Mouse (Mus musculus): ENCODE data around the gene Mtmr14.

Gene Mtmr14

DNA sequence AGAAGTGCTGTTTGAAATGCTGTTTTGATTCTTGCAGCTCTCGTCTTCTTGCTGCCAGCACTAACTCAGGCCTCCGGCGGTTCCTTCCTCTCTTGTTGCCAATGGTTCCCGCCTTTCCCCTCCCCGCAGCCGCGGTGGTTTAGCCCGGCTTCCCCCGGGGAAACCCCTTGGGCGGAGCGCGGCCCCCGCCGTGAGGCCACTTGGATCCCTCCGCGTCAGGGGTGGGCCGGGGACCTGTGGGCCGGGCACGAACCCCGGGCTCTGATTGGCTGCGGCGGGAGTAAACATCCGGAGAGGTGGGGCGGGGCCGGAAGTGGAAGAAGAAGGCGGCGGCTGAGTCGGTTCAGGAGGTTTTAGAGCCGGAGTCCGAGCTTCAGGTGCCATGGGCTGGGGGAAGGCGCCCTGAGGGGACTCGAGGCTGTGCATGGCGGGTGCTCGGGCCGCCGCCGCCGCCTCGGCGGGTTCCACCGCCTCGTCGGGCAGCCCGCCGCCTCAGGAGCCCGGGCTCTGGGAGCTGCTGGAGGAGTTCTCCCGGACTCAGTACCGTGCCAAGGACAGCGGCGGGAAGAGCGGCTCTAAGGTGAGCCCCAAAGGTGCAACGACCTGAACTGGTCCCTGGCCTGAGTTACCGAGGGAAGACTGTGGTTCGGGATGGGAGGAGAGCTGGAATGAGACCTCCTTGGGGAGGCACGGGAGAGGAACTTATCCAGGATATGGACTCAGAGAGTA lies at the start of gene Mtmr14:
TSS of gene Mtmr14 (plus strand) at position 302 of the 729 bp plus-strand sequence.
- peak; percentile 99 for DNase-seq

DNA sequence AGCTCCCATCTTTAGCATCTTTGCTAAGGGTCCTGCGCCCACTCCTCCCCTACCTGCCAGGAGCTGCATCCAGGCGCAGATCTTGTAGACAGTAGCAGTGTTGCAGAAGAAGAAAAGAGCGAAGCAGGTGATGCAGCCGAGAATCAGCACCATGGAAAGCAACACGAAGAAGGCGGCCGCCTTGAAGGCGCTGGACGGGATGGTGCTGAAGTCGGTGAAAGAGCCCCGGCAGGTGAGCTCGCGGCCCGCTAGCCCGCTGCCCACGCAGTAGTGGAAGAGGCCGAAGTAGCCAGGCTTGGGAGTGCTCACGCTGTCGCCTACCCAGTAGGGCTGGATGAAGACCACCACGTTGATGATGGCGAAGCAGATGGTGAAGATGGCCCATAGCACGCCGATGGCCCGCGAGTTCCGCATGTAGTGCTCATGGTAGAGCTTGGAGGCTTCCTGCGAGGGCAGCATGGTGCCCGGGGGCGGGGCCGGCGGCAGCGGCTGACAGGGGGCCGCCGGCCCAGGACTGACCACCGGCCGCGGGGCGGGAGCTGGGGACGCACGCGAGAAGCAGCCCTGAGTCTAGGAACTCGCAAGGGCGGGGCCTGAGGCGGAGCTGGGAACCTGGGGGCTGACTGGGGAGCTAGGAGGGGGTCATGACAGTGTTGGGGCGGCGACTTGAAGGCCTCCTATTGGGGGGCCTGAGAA lies 43.7 kb upstream of the Mtmr14 start:
- DNase-seq, result peak; percentile 28

- peak; percentile 27 for DNase-seq
Observed at GRCm38 (mm10) chr6:113194517-113194840, 43.2 kb upstream of the Mtmr14 start.

- peak; percentile 73 for DNase-seq
Observed at GRCm38 (mm10) chr6:113194841-113195595, 42.6 kb upstream of the Mtmr14 start, which contains the start of gene Lhfpl4. TSS of gene Lhfpl4 (minus strand) at chr6:113195384.

DNA sequence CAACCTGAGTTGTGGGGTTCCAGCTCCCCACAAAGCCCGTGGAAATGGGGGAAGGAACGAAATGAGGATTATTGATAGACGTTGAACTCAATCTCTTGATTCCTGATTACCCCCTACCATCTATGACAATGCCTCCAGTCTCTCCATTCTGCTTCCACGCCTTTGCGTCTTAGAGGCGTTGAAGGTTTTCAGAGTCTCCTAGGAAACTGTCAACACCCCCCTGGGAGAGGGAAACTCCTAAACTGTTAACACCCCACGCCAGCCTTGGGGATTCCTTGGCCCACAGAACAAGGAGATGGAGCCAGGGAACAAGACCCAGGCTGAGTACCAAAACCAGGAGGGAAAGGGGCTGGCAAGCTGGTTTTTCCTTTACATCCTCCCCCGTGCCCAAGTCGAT lies 42.0 kb upstream of the Mtmr14 start:
- DNase-seq, result no peak

DNA sequence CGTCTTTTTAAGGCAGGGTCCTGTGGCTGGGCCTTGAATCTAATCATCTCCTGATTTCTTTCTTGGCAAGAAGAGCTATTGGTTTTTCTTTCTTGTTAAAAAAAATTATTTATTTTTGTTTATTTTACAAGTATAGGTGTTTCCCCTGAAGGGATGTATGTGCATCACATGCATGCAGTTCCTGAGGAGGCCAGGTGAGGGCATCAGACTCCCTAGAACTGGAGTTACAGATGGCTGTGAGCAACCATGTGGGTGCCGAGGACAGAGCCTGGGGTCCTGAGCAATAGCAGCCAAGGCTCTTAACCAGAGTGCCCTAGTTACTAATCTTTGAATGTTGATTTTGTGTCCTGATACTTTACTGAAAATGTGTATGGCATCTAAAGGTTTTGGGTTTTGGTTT lies 21.4 kb upstream of the Mtmr14 start:
- no peak for DNase-seq

- DNase-seq, result no peak
Observed at GRCm38 (mm10) chr6:113225798-113226197, 11.8 kb upstream of the Mtmr14 start.

- DNase-seq, result no peak
Observed at GRCm38 (mm10) chr6:113226705-113227104, 10.9 kb upstream of the Mtmr14 start.

DNA sequence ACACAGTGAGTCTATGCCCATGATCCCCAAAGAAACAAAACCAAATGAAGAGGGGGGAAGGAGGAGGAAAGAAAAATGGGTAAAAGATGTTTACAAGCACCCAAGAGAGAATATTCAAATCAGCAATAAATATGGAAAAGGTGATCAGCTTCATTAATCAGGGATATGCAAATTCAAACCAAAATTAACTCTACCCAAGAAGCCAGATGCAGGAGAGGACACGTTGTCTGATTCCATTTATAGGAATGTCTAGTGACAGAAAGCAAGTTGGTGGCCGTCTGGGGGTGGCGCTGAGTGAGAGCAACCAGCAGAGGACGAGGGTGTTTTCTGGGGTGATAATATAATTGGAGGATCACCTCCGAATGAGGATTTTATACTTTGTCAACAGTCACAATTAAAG lies 2.5 kb upstream of the Mtmr14 start:
- no peak for DNase-seq

GRCm38 (mm10) chr6:113238442-113238841 lies 799 bp downstream of the Mtmr14 start:
- no peak for DNase-seq

DNA sequence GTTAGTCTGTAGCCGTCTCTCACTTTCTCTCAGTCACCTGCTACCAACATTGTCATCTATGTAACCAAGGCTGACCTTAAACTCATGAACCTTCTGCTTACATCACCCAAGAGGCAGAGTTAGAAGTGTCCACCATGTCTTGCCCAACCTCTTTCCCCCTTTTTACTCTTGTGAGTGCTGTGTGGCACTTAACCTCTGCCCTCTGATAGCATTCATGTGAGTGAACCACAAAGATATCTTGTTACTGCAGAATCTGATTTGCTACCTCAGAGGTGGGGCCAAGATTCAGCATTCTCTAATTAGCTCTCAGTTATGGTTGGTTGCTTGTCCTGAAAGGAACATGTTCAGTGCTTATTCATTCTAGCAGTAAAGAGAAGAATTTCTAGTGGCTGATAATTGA lies 5.1 kb downstream of the Mtmr14 start:
- DNase-seq, result no peak

DNA sequence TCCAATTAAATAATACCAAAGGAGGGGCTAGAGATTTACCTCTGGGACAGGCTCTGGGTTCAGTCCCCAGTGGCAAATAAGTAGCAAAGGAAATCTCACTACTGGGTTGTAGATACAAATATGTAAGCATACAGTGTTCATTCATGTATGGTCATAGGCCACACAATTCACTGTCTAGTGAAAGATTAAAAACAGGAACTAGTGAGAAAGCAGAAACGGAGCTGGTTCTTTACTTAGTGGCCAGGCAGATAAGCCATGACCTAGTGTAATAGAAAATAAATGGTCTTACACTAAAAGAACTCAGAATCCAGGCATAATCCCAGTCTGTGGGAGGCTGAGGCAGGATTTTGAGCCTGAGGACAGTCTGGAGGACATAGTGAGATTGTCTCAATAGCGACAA lies 7.9 kb downstream of the Mtmr14 start:
- no peak for DNase-seq

GRCm38 (mm10) chr6:113250786-113251185 lies 13.1 kb downstream of the Mtmr14 start:
- DNase-seq, result no peak

GRCm38 (mm10) chr6:113251921-113252320 lies 14.3 kb downstream of the Mtmr14 start:
- no peak for DNase-seq

- DNase-seq, result no peak
Observed at GRCm38 (mm10) chr6:113254899-113255298, 17.3 kb downstream of the Mtmr14 start.

DNA sequence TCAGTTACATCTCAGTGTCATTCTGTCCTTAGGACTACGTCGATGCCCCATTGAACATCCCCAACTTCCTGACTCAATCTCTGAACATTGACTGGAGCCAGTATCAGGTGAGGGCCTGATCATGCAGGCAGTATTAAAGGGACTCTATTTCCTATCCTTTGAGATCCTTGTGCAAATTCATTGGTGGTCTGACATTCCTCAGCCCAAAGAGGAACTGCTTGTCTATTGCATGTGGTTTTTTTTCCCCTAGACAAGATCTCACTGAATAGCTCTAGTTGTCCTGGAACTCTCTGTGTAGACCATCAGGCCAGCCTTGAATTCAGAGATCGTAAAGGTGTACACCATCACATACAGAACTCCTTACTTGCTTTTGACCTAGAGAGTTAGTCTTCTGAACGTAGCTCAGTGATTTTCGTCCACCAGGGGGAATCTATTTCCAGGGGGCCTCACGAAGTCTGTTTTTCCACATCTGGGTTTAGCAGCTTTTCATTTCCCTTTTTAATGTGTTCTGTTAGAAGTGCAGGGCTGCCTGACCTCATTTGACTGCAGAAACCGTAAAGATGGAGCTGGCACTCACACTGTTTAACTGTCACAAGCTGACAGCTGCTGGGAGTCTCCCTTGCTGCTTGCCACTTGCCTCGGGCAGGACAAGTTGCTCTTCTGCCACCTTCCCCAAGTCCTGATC lies 23.7 kb downstream of the Mtmr14 start:
- DNase-seq, result no peak

DNA sequence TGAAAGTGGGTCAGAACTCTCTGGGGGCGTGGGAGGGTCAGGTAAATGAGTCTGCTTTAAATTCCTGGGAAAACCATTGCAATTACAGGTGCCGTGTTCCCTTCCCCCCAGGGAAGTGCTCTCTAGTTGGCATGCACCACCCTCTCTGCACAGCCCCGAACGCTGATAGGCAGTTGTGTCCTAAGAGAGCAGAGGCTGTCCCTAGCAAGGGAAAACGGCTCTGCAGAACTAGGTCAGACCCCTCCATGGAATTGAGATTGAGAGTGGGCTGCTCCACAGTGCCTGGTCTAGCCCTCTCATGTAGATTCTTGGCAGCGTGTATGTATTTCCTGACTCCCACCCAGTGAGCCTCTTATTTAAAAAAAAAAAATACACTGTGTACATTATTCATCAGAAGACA lies 25.9 kb downstream of the Mtmr14 start:
- no peak for DNase-seq

GRCm38 (mm10) chr6:113264429-113264828 lies 26.8 kb downstream of the Mtmr14 start:
- DNase-seq, result no peak

- no peak for DNase-seq
Observed at GRCm38 (mm10) chr6:113266996-113267655, 29.5 kb downstream of the Mtmr14 start.

- DNase-seq, result no peak
Observed at GRCm38 (mm10) chr6:113267988-113268387, 30.3 kb downstream of the Mtmr14 start.

DNA sequence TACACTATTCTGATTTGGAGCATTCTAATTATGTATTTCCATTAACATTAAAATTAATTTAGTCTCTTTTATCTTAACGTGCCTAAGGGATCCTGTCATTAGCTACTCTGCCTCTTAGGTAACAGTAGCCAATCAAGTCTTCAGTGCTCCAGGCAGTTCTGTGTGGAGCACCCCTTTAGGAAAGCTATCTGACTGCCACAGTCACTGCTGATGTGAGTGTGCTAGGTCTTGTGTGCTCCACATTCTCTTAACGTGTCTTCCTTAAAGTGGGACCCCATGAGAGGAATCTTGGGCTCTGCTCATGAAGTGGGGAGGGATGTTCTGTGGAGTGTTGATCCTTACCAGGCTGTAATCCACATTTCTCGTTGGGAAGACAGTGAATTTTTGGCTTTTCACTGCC lies 34.7 kb downstream of the Mtmr14 start:
- DNase-seq, result no peak

- DNase-seq, result no peak
Observed at GRCm38 (mm10) chr6:113276846-113277245, 39.2 kb downstream of the Mtmr14 start.

- no peak for DNase-seq
Observed at GRCm38 (mm10) chr6:113281676-113282075, 44.0 kb downstream of the Mtmr14 start.

Measured in cerebellum, adult 8-10 months (tissue).